Comparison of ENCODE assay signal across 9 mouse cellular contexts in the genomic region with DNA sequence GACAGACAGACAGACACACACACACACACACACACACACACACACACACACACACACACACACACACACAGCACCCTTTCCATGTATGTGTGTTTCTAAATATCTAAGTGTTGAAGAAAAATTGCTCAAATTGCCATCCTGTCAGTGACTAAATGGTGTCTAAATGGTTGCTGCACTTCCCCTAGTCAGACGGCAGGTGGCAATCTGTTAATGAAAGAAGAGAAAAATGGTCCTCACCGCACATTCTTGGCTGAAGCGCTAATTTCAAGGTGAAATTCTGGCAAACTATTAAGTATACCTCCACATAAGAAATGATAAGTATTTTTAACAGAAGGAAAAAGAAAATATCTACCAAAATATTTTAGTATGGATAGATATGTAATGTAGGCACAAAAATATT. TPM values are rescaled to one million over a fixed set of nuclear protein-coding genes. Genes with fewer than 3 reads are reported as not detected.
DNase-seq lines count a peak whose midpoint lies in the region; ATAC-seq and TF ChIP-seq lines count a peak whose summit lies in the region.
"Had no signal": no experiment of that assay in that cellular context is flagged by ENCODE, and none has a peak within 500 bp of the region (broad histone marks: within the 10 kb centered on the region; RNA-seq: fewer than 3 reads in every experiment).

No protein-coding gene starts in this region.

- no peak overlapping the region for H3K4me3 ChIP-seq in liver, adult 2 months (ENCODE audit: insufficient read depth, low read depth, low read length)
- no peak overlapping the region for H3K4me3 ChIP-seq in liver, embryonic 11.5 days (ENCODE audit: low read depth, low read length)
- H3K4me3 ChIP-seq in neural tube, embryonic 15.5 days (replicated peaks): no peak overlapping the region

- H3K27ac ChIP-seq in liver, adult 2 months (replicated peaks; ENCODE audit: insufficient read depth, low read depth, low read length): no peak overlapping the region
- H3K27ac ChIP-seq in liver, embryonic 11.5 days (ENCODE audit: low read depth, low read length): no peak overlapping the region
- no peak overlapping the region for H3K27ac ChIP-seq in neural tube, embryonic 15.5 days (replicated peaks)
- H3K27ac ChIP-seq: macrophage had no signal

- H3K4me1 ChIP-seq in liver, adult 2 months (ENCODE audit: control insufficient read depth, insufficient read depth, low read length): 0 out of 2 replicates have a peak, but pooled peaks cover 1% of the 10 kb centered on the region
- no peaks in the 10 kb centered on the region for H3K4me1 ChIP-seq in liver, embryonic 11.5 days (replicated peaks; ENCODE audit: control insufficient read depth, insufficient read depth, low read length)
- H3K4me1 ChIP-seq in neural tube, embryonic 15.5 days: no peaks in the 10 kb centered on the region

- H3K9ac ChIP-seq in liver, adult 2 months (ENCODE audit: low read depth, low read length): no peak overlapping the region
- H3K9ac ChIP-seq in liver, embryonic 11.5 days (ENCODE audit: low read depth, low read length): no peak overlapping the region
- no peak overlapping the region for H3K9ac ChIP-seq in neural tube, embryonic 15.5 days (replicated peaks)

- H3K27me3 ChIP-seq in liver, adult 2 months (ENCODE audit: control insufficient read depth, insufficient read depth, low read length): no peaks in the 10 kb centered on the region
- no peaks in the 10 kb centered on the region for H3K27me3 ChIP-seq in liver, embryonic 11.5 days (replicated peaks; ENCODE audit: control insufficient read depth, insufficient read depth, low read length)
- no peaks in the 10 kb centered on the region for H3K27me3 ChIP-seq in neural tube, embryonic 15.5 days (replicated peaks)

- peak; percentile 16; the same call in 1 of the 2 replicates for TF ChIP-seq CTCF in liver, adult 2 months (IDR thresholded peaks at IDR 0.05; ENCODE audit: low read depth, low read length)

- no peak overlapping the region for H3K4me2 ChIP-seq in liver, embryonic 11.5 days
- no peak overlapping the region for H3K4me2 ChIP-seq in neural tube, embryonic 15.5 days

- H3K9me3 ChIP-seq in liver, embryonic 11.5 days (ENCODE audit: control insufficient read depth, low read length): no peaks in the 10 kb centered on the region
- no peaks in the 10 kb centered on the region for H3K9me3 ChIP-seq in neural tube, embryonic 15.5 days (replicated peaks)

- no peaks in the 10 kb centered on the region for H3K79me2 ChIP-seq in liver, adult 2 months (ENCODE audit: control insufficient read depth, insufficient read depth, low read length)

- ATAC-seq in liver, embryonic 11.5 days (replicated peaks; ENCODE audit: low FRiP score): no peak
- peak; percentile 55 for ATAC-seq in inflammation-experienced regulatory T-cells, adult 6 months
- ATAC-seq in neural tube, embryonic 15.5 days (ENCODE audit: low FRiP score): 0 out of 2 replicates have a peak, but pooled peaks have one; percentile 35

- 13% methylated on average over 3 of the region's 3 CpGs for WGBS in liver, adult 2 months
- 14% methylated on average over 3 of the region's 3 CpGs for WGBS in liver, embryonic 11.5 days
- 6% methylated on average over 3 of the region's 3 CpGs for WGBS in neural tube, embryonic 15.5 days

- DNase-seq in cerebellum, adult 11 months: peak; percentile 11
- no peak for DNase-seq in cerebellum, adult 9-11 months
- peak; percentile 37 for DNase-seq in liver, adult 2 months (ENCODE audit: extremely low read depth, low read depth, low spot score)
- no peak for DNase-seq in liver, embryonic 11.5 days (ENCODE audit: low spot score)
- DNase-seq in brain, adult 2 months (ENCODE audit: low read depth, low spot score): peak; percentile 73
- no peak for DNase-seq in ovary, adult 18-20 months (ENCODE audit: low spot score)

- no peak for TF ChIP-seq POLR2A in liver, adult 2 months (IDR thresholded peaks at IDR 0.05; ENCODE audit: extremely low read depth, insufficient read depth, low read length)

- H3K36me3 ChIP-seq in liver, adult 2 months (ENCODE audit: control insufficient read depth, insufficient read depth, low read length): peaks cover 41% of the 10 kb centered on the region
- H3K36me3 ChIP-seq in liver, embryonic 11.5 days (ENCODE audit: control insufficient read depth, insufficient read depth, low read length): no peaks in the 10 kb centered on the region
- H3K36me3 ChIP-seq in neural tube, embryonic 15.5 days: no peaks in the 10 kb centered on the region

RNA-seq across cellular contexts. Expression of a gene that starts 28.6 kb away (rescaled TPM):
- 74.6 and 82.6 TPM in 2 replicates for total RNA-seq in liver, adult 2 months (2014; rRNA removed)
- polyA plus RNA-seq in liver, adult 2 months (2012; rRNA removed): 21.1 TPM in 2 replicates
- 3.5 and 4.3 TPM in 2 replicates for polyA plus RNA-seq in liver, embryonic 11.5 days (2014; fragmentation: Nextera tagmentation; extraction: Ambion mirVana)
- not detected for polyA plus RNA-seq in inflammation-experienced regulatory T-cells, adult 6 months (2017; shearing (Covaris generic))
- polyA plus RNA-seq in neural tube, embryonic 15.5 days (2015; fragmentation: Nextera tagmentation; extraction: Ambion mirVana): 3.0 and 7.8 TPM in 2 replicates
- polyA plus RNA-seq: macrophage had no signal

Comparison
In these comparisons a context has a peak if more than half of its experiments do, and no peak if none do; other contexts are left out.
1. DNase-seq: peak in cerebellum, adult 11 months (single experiment), liver, adult 2 months (single experiment) and brain, adult 2 months (single experiment); none in cerebellum, adult 9-11 months (single experiment), liver, embryonic 11.5 days (single experiment) and ovary, adult 18-20 months (single experiment).